Mouse (Mus musculus) kidney, postnatal 0 days (tissue): ENCODE measurements at regions not wholly inside any gene's neighbourhood (a gene's known extent, or its start where the extent isn't known, plus 50 kb on each side); places are given as distances from the start of the nearest gene placed in this dataset.

Experiments used
- ATAC-seq: fragments of 200-750 bp; cut with Nextera tagmentation; replicated peaks from 2 replicates; pipeline ENCODE4 v1.8.0; 2017; ENCODE audit warnings: low read depth, moderate number of reproducible peaks, moderate TSS enrichment, moderate library complexity; ENCODE audit not compliant: low FRiP score
- DNase-seq: peaks from one replicate; pipeline ENCODE4 v3.0.0-alpha.2; 2016; ENCODE audit warnings: low spot score
- H3K27ac ChIP-seq: fragments of 300-500 bp; sonication (generic); 2 replicates; pipeline ENCODE4 v1.5.1; 2014; ENCODE audit warnings: mild to moderate bottlenecking
- H3K27me3 ChIP-seq: fragments of 300-500 bp; sonication (generic); 2 replicates; pipeline ENCODE4 v1.6.1; 2014; ENCODE audit warnings: low read length, mixed read lengths; ENCODE audit not compliant: insufficient read depth
- H3K36me3 ChIP-seq: fragments of 300-500 bp; sonication (generic); 2 replicates; pipeline ENCODE4 v1.6.1; 2014; ENCODE audit warnings: low read length, mixed read lengths; ENCODE audit not compliant: insufficient read depth
- H3K4me1 ChIP-seq: fragments of 300-500 bp; sonication (generic); replicated peaks from 2 replicates; pipeline ENCODE4 v1.6.1; 2014; ENCODE audit warnings: antibody characterized with exemption, low read length, mixed read lengths; ENCODE audit not compliant: insufficient read depth
- H3K4me2 ChIP-seq: fragments of 300-500 bp; sonication (generic); 2 replicates; pipeline ENCODE4 v1.6.1; 2014; ENCODE audit warnings: mild to moderate bottlenecking, low read length, moderate library complexity, mixed read lengths
- H3K4me3 ChIP-seq: fragments of 300-500 bp; sonication (generic); replicated peaks from 2 replicates; pipeline ENCODE4 v1.5.1; 2014; ENCODE audit warnings: low read depth, low read length
- H3K9ac ChIP-seq: fragments of 300-500 bp; sonication (generic); 2 replicates; pipeline ENCODE4 v1.6.1; 2014; ENCODE audit warnings: low read depth, low read length
- H3K9me3 ChIP-seq: fragments of 300-500 bp; sonication (generic); replicated peaks from 2 replicates; pipeline ENCODE4 v1.6.1; 2016; ENCODE audit warnings: low read length, inconsistent platforms, mixed read lengths
- CTCF ChIP-seq: IDR thresholded peaks from 2 replicates; pipeline ENCODE4 v1.5.1; 2016; ENCODE audit warnings: antibody characterized with exemption, low read depth, mild to moderate bottlenecking, moderate library complexity
- whole genome bisulfite sequencing: fragments of 180-500 bp; shearing (Covaris S2); extraction: QIAGEN DNeasy Blood & Tissue Kit; methylation state at CpG from one replicate; pipeline ENCODE4 v1.1.7; 2014; 5-methylcytosine and 5-hydroxymethylcytosine counted together

- Histone ChIP-seq H3K4me3 (no peak overlapping the region), H3K9ac (no peak overlapping the region), H3K27ac (no peak overlapping the region), H3K27me3 (no peaks in the 10 kb centered on the region), H3K36me3 (no peaks in the 10 kb centered on the region), H3K4me1 (no peaks in the 10 kb centered on the region), H3K4me2 (no peak overlapping the region), H3K9me3 (no peaks in the 10 kb centered on the region)
- WGBS: 81% methylated on average over 5 of the region's 5 CpGs
- TF ChIP-seq CTCF: no peak
- DNase-seq (no peak), ATAC-seq (no peak)
Observed at GRCm38 (mm10) chr1:184500702-184501101, 231.7 kb downstream of the Hlx start.

DNA sequence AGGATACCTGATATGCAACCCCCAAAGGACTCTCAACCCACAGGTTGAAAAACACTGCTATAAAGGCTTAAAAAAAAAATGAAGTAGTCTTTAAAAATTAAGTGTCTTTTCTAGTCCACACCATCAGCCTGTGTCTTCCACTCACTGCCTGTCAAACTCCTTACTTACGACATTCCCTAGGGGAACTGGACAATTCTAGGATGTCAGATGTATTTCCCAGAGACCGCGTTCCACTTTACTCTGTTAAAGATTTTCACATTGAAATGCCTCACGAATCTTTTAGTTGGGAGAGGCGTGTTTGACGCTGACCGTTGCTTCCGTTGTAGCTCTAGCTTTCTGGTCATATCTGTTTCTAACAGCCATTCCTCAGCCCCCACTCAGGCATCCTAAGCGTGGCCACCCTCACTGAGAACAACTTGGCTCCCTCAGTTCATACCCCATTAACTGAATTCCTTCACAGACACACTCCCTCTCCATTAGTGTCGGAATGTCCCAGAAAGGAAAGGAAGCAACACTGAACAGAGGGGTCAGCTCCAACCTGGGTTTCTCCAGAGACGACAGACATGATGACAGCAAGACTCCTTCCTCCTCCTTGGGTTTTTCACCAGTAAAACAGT, 233.4 kb downstream of the Hlx start:
- WGBS: 36% methylated on average over 11 of the region's 11 CpGs
- H3K36me3 ChIP-seq: no peaks in the 10 kb centered on the region
- no peak overlapping the region for H3K9ac ChIP-seq
- H3K4me1 ChIP-seq: no peaks in the 10 kb centered on the region
- ATAC-seq: no peak
- H3K4me3 ChIP-seq: no peak overlapping the region
- no peak for TF ChIP-seq CTCF
- peak; percentile 51 for DNase-seq
- no peak overlapping the region for H3K4me2 ChIP-seq
- no peaks in the 10 kb centered on the region for H3K9me3 ChIP-seq
- no peak overlapping the region for H3K27ac ChIP-seq
- no peaks in the 10 kb centered on the region for H3K27me3 ChIP-seq

GRCm38 (mm10) chr1:184497007-184497406, 235.4 kb downstream of the Hlx start:
- Histone ChIP-seq H3K9me3 (no peaks in the 10 kb centered on the region), H3K4me1 (no peaks in the 10 kb centered on the region), H3K27me3 (no peaks in the 10 kb centered on the region), H3K9ac (no peak overlapping the region), H3K27ac (no peak overlapping the region), H3K36me3 (no peaks in the 10 kb centered on the region), H3K4me2 (no peak overlapping the region), H3K4me3 (no peak overlapping the region)
- 60% methylated on average over 1 of the region's 1 CpGs for WGBS
- TF ChIP-seq CTCF: no peak
- ATAC-seq (no peak), DNase-seq (no peak)

GRCm38 (mm10) chr1:184493811-184494210, 238.6 kb downstream of the Hlx start:
- TF ChIP-seq CTCF: no peak
- no peaks in the 10 kb centered on the region for H3K36me3 ChIP-seq
- WGBS: 73% methylated on average over 8 of the region's 8 CpGs
- H3K9ac ChIP-seq: no peak overlapping the region
- H3K27me3 ChIP-seq: no peaks in the 10 kb centered on the region
- no peak overlapping the region for H3K27ac ChIP-seq
- H3K4me2 ChIP-seq: no peak overlapping the region
- no peak for ATAC-seq
- no peaks in the 10 kb centered on the region for H3K9me3 ChIP-seq
- no peaks in the 10 kb centered on the region for H3K4me1 ChIP-seq
- H3K4me3 ChIP-seq: no peak overlapping the region
- no peak for DNase-seq

DNA sequence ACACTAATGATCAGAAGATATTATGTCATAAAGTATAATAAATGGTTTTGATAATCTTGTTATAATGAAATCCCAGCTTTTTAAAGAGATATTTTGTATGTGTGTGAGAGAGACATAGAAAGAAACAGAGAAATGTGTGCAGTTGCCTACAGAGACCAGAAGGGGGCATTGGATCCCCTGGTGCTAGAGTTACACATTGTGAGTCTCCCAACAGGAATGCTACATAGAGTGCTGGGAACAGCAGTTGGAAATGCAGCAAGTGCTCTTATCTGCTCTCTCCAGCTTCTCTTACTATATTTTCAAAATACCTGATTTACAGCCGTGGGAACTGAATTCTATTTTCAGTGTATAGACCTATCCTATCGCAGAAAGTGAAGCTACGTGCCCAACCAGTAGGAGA, 240.3 kb downstream of the Hlx start:
- Histone ChIP-seq H3K27me3 (no peaks in the 10 kb centered on the region), H3K9ac (no peak overlapping the region), H3K4me2 (no peak overlapping the region), H3K4me3 (no peak overlapping the region), H3K36me3 (no peaks in the 10 kb centered on the region), H3K4me1 (no peaks in the 10 kb centered on the region), H3K27ac (no peak overlapping the region), H3K9me3 (no peaks in the 10 kb centered on the region)
- DNase-seq: no peak
- no peak for ATAC-seq
- TF ChIP-seq CTCF: peak; percentile 32; the same call in 1 of the 2 replicates
- 89% methylated on average over 3 of the region's 3 CpGs for WGBS

DNA sequence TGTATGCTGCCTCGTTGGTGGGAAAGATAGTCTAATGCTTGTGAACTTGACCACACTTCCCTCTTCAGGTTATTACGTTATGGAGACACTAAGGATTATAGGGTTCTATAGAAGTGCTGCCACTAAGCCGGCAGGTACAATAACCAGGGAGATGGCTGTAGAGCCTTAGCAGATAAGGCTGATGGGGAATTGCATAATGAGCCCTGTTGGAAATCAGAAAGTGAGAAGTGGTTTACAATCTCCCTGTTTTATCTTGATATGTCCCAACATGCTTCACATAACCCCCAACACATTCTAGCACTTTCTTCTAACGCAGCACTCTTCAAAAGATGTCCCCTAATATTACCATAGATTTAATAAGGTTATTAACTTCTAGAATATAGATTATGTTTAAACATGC, 241.2 kb downstream of the Hlx start:
- Histone ChIP-seq H3K36me3 (no peaks in the 10 kb centered on the region), H3K4me2 (no peak overlapping the region), H3K27me3 (no peaks in the 10 kb centered on the region), H3K27ac (no peak overlapping the region), H3K4me3 (no peak overlapping the region), H3K9ac (no peak overlapping the region), H3K4me1 (no peaks in the 10 kb centered on the region), H3K9me3 (no peaks in the 10 kb centered on the region)
- TF ChIP-seq CTCF: no peak
- DNase-seq (no peak), ATAC-seq (no peak)
- WGBS: 91% methylated on average over 4 of the region's 4 CpGs

- Histone ChIP-seq H3K27me3 (no peaks in the 10 kb centered on the region), H3K4me3 (no peak overlapping the region), H3K4me2 (no peak overlapping the region), H3K9me3 (no peaks in the 10 kb centered on the region), H3K9ac (no peak overlapping the region), H3K36me3 (no peaks in the 10 kb centered on the region), H3K27ac (no peak overlapping the region), H3K4me1 (no peaks in the 10 kb centered on the region)
- 22% methylated on average over 6 of the region's 6 CpGs for WGBS
- peak; percentile 17 for DNase-seq
- no peak for TF ChIP-seq CTCF
- ATAC-seq: no peak
Observed at GRCm38 (mm10) chr1:184487409-184487808, 245.0 kb downstream of the Hlx start.
